Mouse (Mus musculus) left cerebral cortex, adult 6 months (tissue): ENCODE measurements around the gene Olfr836. TPM values are rescaled to one million over a fixed set of nuclear protein-coding genes. Genes with fewer than 3 reads are reported as not detected.

ENCODE experiments used
- long read RNA-seq, 2 experiments: library from polyadenylated mRNA; unstranded; transcript quantifications; one replicate each; pipeline ENCODE4 v2.0.0; 2019 to 2020
- polyA plus RNA-seq: library from polyadenylated mRNA; unstranded; fragments of <200 nt; fragmentation: Nextera tagmentation; gene quantifications from 2 replicates; pipeline ENCODE4 v1.2.3, GENCODE M21; 2021

The Olfr836 gene
- not detected in 2 replicates for polyA plus RNA-seq
- long read RNA-seq, experiment 1: 0 reads
- long read RNA-seq, experiment 2: 0 reads

DNA sequence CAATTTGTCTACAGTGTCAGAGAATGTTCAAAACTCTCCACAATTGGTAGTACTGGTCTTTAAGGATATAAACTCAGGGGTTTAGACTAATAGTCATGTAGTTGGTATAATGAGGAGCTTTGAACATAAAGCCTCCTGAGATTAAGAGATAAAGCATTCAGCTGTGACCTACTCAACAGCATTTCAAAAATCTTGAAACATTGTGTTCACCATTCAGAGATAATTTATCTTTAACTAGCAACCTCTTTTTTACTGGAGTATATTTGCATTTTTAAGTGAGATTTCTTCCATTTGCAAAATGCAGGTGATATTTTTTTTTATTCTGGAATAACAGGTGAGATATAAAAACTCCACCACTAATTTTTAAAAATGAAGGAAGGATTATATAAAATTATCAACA, at the start of gene Olfr836:
TSS of gene Olfr836 (plus strand) at position 301 of the 400 bp plus-strand sequence.

DNA sequence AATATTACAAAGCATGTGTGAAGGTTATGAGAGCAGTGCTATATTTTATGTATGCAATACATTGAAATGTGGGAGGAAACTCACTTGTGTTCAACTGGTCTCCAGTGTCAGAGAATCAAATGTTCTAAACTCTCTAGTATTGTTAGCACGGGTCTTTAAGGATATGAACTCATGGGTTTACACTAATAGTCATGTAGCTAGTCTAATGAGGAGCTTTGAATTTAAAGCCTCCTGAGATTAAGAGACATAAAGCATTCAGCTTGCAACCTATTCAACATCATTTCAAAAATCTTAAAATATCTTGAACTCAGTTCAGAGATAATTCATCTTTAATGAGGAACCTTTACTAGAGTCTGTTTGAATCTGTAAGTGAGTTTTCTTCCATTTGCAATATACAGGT, 15.8 kb downstream of the Olfr836 start, which contains the start of gene Olfr837:
TSS of gene Olfr837 (plus strand) at position 301 of the 400 bp plus-strand sequence.

Other genes with a start within 250 kb of the Olfr836 start
- not detected in 2 replicates for gene Olfr830, start 245.7 kb upstream of the Olfr836 start, polyA plus RNA-seq
- not detected in 2 replicates for gene Olfr832, start 183.3 kb upstream of the Olfr836 start, polyA plus RNA-seq
- gene Olfr834, start 132.4 kb upstream of the Olfr836 start, polyA plus RNA-seq: not detected in 2 replicates
- not detected in 2 replicates for gene Olfr835, start 87.6 kb upstream of the Olfr836 start, polyA plus RNA-seq
- not detected in 2 replicates for gene Olfr837, start 15.9 kb downstream of the Olfr836 start, polyA plus RNA-seq
- not detected in 2 replicates for gene Olfr839-ps1, start 56.9 kb downstream of the Olfr836 start, polyA plus RNA-seq
- gene Olfr843, start 131.6 kb downstream of the Olfr836 start, polyA plus RNA-seq: not detected in 2 replicates
- not detected in 2 replicates for gene Olfr844, start 196.0 kb downstream of the Olfr836 start, polyA plus RNA-seq
- not detected in 2 replicates for gene Olfr845, start 216.1 kb downstream of the Olfr836 start, polyA plus RNA-seq
- gene Olfr846, start 243.6 kb downstream of the Olfr836 start, polyA plus RNA-seq: not detected in 2 replicates